Mouse (Mus musculus) liver, embryonic 14.5 days (tissue): ENCODE data around the gene Brd2.

Experiments
- CTCF ChIP-seq: IDR thresholded peaks from 2 replicates; pipeline ENCODE4 v1.5.1; 2016; ENCODE audit warnings: antibody characterized with exemption, low read depth, control low read depth
- EP300 ChIP-seq: IDR thresholded peaks from 2 replicates; pipeline ENCODE4 v1.6.1; 2016; ENCODE audit warnings: antibody characterized with exemption, low read depth

- TF ChIP-seq CTCF (peak; percentile 58), EP300 (no peak)
Observed at GRCm38 (mm10) chr17:34133289-34133688, 10.9 kb upstream of the Brd2 start.
